Mouse (Mus musculus) forebrain, embryonic 10.5 days (tissue): ENCODE results near the gene Dio2. TPM values are rescaled to one million over a fixed set of nuclear protein-coding genes. Genes with fewer than 3 reads are reported as not detected.

ENCODE experiments used
- DNase-seq: peaks from one replicate; pipeline ENCODE4 v3.0.0-alpha.2; 2017; ENCODE audit warnings: low spot score; ENCODE audit errors: extremely low spot score
- H3K27ac ChIP-seq: fragments of 300-500 bp; sonication (generic); 2 replicates; pipeline ENCODE4 v1.5.1; 2016; ENCODE audit warnings: mild to moderate bottlenecking
- H3K27me3 ChIP-seq: fragments of 300-500 bp; sonication (generic); 2 replicates; pipeline ENCODE4 v1.6.1; 2016; ENCODE audit warnings: mild to moderate bottlenecking; ENCODE audit not compliant: poor library complexity, severe bottlenecking
- H3K36me3 ChIP-seq: fragments of 300-500 bp; sonication (generic); replicated peaks from 2 replicates; pipeline ENCODE4 v1.6.1; 2016; ENCODE audit warnings: mild to moderate bottlenecking, moderate library complexity
- H3K4me1 ChIP-seq: fragments of 300-500 bp; sonication (generic); 2 replicates; pipeline ENCODE4 v1.6.1; 2016
- H3K4me3 ChIP-seq: fragments of 300-500 bp; sonication (generic); 2 replicates; pipeline ENCODE4 v1.5.1; 2016; ENCODE audit warnings: mild to moderate bottlenecking, moderate library complexity
- H3K9me3 ChIP-seq: fragments of 300-500 bp; sonication (generic); 2 replicates; pipeline ENCODE4 v1.6.1; 2016; ENCODE audit warnings: mild to moderate bottlenecking, moderate library complexity
- WGBS: fragments of 180-500 bp; shearing (Covaris S2); methylation state at CpG from one replicate; pipeline ENCODE4 v1.1.7; 2016; 5-methylcytosine and 5-hydroxymethylcytosine counted together
- polyA plus RNA-seq: library from polyadenylated mRNA; unstranded; fragments of >200 nt; fragmentation: Nextera tagmentation; extraction: Ambion mirVana; gene quantifications from 2 replicates; pipeline ENCODE4 v1.2.1, GENCODE M21; 2016

Dio2 gene
- polyA plus RNA-seq: 0.04 and 0.19 TPM in 2 replicates

DNA sequence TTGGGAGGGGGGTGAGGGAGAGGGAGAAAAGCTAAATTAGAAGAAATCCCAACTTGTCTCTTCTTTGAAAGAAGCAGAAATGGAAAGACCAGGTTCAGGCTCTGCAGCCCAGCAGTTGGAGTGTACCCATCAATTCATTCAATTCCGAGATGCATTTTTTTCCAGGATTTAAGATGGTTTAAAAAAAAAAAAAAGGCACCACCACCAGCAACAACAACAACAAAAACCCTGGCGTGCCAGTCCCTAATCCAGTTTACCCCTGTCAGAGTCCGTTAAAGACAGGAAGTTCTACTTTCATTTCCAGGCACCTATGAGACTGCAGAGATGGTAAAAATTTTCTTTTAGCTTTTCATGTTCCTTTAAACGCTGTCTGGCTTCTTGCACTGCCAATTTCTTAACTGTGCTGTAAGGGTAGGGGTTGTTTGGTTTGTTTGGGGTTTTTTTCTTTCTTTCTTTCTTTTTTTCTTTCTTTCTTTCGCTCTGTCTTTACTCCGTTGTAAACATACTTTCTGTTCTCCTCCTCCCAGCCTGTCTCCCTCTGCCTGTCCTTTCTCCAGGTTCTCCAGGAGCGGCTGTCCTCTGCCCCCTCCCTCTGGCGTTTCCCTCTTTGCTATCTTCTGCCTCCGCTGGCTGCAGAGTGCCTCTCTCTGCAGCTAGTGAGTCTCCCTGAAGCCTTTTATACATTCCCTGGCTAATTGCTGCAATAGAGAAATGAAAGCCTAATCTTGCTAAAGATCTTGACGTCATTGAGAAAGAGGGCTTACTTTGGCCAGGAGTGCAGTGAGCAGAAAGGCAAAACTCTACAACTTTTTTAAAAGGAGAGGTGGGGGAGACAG, at the start of gene Dio2:
Gene Dio2 (minus strand): TSS at position 51 of the 836 bp plus-strand sequence.
- H3K27me3 ChIP-seq: peaks cover 9% of the 10 kb centered on the region
- peak within 1 kb of the TSS; percentile 28; the same call in 1 of the 2 replicates for H3K4me3 ChIP-seq
- no peak within 1 kb of the TSS for H3K27ac ChIP-seq
- peaks cover 26% of the 10 kb centered on the region for H3K4me1 ChIP-seq
- no peak for DNase-seq
- WGBS: 20% methylated on average over 10 of the region's 10 CpGs
- no peaks in the 10 kb centered on the region for H3K36me3 ChIP-seq
- no peaks in the 10 kb centered on the region for H3K9me3 ChIP-seq

DNA sequence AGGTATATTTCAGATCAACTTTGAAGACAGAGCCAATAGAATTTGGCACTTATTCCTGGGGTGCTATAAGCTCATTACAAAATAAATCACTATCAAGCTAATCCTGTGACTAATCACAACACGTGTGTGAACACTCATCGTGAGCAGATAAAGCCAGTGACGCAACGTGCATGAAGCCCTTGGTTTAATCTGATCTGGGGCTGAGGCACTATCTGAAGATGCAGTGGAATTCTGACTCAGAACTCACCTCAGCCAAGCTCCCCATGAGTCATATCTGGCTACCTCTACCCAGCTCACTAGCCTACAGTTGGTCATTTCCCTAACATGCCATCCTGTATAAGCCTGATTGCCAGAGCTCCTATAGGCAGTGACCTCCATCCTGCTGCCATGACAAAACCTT, 43.2 kb upstream of the Dio2 start:
- Histone ChIP-seq H3K4me3 (no peak overlapping the region), H3K4me1 (no peaks in the 10 kb centered on the region), H3K27me3 (no peaks in the 10 kb centered on the region), H3K9me3 (no peaks in the 10 kb centered on the region), H3K27ac (no peak overlapping the region), H3K36me3 (no peaks in the 10 kb centered on the region)
- 91% methylated on average over 4 of the region's 4 CpGs for WGBS
- no peak for DNase-seq

- H3K36me3 ChIP-seq: no peaks in the 10 kb centered on the region
- 0 out of 2 replicates have a peak, but pooled peaks cover 3% of the 10 kb centered on the region for H3K4me1 ChIP-seq
- H3K27ac ChIP-seq: no peak overlapping the region
- DNase-seq: no peak
- no peaks in the 10 kb centered on the region for H3K9me3 ChIP-seq
- no peaks in the 10 kb centered on the region for H3K27me3 ChIP-seq
- no peak overlapping the region for H3K4me3 ChIP-seq
Observed at GRCm38 (mm10) chr12:90744752-90745151, 6.5 kb upstream of the Dio2 start.

GRCm38 (mm10) chr12:90743633-90744032, 5.4 kb upstream of the Dio2 start:
- no peaks in the 10 kb centered on the region for H3K36me3 ChIP-seq
- H3K4me1 ChIP-seq: peaks cover 7% of the 10 kb centered on the region
- no peaks in the 10 kb centered on the region for H3K9me3 ChIP-seq
- WGBS: 74% methylated on average over 3 of the region's 3 CpGs
- H3K27me3 ChIP-seq: no peaks in the 10 kb centered on the region
- DNase-seq: no peak
- no peak overlapping the region for H3K4me3 ChIP-seq
- H3K27ac ChIP-seq: no peak overlapping the region

- 35% methylated on average over 2 of the region's 2 CpGs for whole genome bisulfite sequencing
- DNase-seq: peak; percentile 37
- Histone ChIP-seq H3K9me3 (no peaks in the 10 kb centered on the region), H3K4me1 (peaks cover 14% of the 10 kb centered on the region), H3K27me3 (peaks cover 9% of the 10 kb centered on the region), H3K4me3 (no peak overlapping the region), H3K36me3 (no peaks in the 10 kb centered on the region), H3K27ac (no peak overlapping the region)
Observed at GRCm38 (mm10) chr12:90740468-90740867, 2.2 kb upstream of the Dio2 start.

DNA sequence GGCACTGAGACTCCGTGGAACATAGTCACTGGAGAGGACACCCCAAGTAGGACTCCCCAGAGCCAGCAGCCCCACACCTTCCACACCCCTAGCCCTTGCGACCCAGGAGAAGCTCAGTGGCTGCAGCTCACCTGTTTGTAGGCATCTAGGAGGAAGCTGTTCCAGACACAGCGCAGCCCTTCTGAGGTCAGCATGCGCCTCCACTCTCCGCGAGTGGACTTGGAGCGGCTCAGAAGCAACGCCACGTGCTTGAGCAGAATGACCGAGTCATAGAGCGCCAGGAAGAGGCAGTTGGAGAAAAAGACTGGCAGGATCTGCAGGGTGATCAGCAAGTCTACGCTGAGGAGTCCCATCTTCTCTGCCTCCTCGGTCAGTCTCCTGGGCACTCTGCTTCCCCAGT, 306 bp downstream of the Dio2 start:
- peaks cover 9% of the 10 kb centered on the region for H3K27me3 ChIP-seq
- peaks cover 27% of the 10 kb centered on the region for H3K4me1 ChIP-seq
- H3K27ac ChIP-seq: no peak overlapping the region
- 90% methylated on average over 13 of the region's 13 CpGs for WGBS
- no peak for DNase-seq
- no peak overlapping the region for H3K4me3 ChIP-seq
- H3K36me3 ChIP-seq: no peaks in the 10 kb centered on the region
- no peaks in the 10 kb centered on the region for H3K9me3 ChIP-seq

GRCm38 (mm10) chr12:90735447-90735846, 2.8 kb downstream of the Dio2 start:
- Histone ChIP-seq H3K9me3 (no peaks in the 10 kb centered on the region), H3K27ac (no peak overlapping the region), H3K4me3 (no peak overlapping the region), H3K4me1 (peaks cover 25% of the 10 kb centered on the region), H3K36me3 (no peaks in the 10 kb centered on the region), H3K27me3 (peaks cover 14% of the 10 kb centered on the region)
- DNase-seq: no peak
- 90% methylated on average over 6 of the region's 6 CpGs for WGBS

DNA sequence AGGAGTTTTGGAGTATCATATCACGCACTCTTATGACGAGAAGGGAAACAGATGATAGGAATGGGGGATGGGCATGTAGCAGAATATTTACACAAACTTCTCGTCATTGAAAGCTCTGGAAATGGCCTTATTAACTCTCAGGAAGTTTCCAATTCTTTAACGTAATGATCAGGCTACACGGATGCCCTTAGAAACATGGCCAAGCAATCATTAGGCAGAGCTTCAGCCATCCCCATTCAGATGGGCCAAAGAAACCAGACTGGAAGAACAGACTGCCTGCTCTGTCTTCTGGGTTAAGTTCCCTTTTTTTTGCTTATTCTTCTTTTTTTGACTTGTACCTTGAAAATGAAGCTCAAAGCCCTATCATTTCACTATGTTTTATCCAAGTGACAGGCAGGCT, 3.7 kb downstream of the Dio2 start:
- Histone ChIP-seq H3K27me3 (peaks cover 14% of the 10 kb centered on the region), H3K4me3 (no peak overlapping the region), H3K36me3 (no peaks in the 10 kb centered on the region), H3K4me1 (peaks cover 25% of the 10 kb centered on the region), H3K9me3 (no peaks in the 10 kb centered on the region), H3K27ac (no peak overlapping the region)
- WGBS: 85% methylated on average over 5 of the region's 5 CpGs
- DNase-seq: no peak

- Histone ChIP-seq H3K27ac (no peak overlapping the region), H3K4me1 (peaks cover 21% of the 10 kb centered on the region), H3K9me3 (no peaks in the 10 kb centered on the region), H3K27me3 (peaks cover 15% of the 10 kb centered on the region), H3K4me3 (no peak overlapping the region), H3K36me3 (no peaks in the 10 kb centered on the region)
- 80% methylated on average over 6 of the region's 6 CpGs for WGBS
- no peak for DNase-seq
Observed at GRCm38 (mm10) chr12:90733721-90734120, 4.5 kb downstream of the Dio2 start.

- WGBS: 57% methylated on average over 10 of the region's 10 CpGs
- Histone ChIP-seq H3K27me3 (peaks cover 12% of the 10 kb centered on the region; the same call in 1 of the 2 replicates), H3K4me3 (no peak overlapping the region), H3K4me1 (peaks cover 18% of the 10 kb centered on the region; the same call in 1 of the 2 replicates), H3K9me3 (no peaks in the 10 kb centered on the region), H3K36me3 (no peaks in the 10 kb centered on the region), H3K27ac (no peak overlapping the region)
- peak; percentile 52 for DNase-seq
Observed at GRCm38 (mm10) chr12:90729648-90730047, 8.6 kb downstream of the Dio2 start.

DNA sequence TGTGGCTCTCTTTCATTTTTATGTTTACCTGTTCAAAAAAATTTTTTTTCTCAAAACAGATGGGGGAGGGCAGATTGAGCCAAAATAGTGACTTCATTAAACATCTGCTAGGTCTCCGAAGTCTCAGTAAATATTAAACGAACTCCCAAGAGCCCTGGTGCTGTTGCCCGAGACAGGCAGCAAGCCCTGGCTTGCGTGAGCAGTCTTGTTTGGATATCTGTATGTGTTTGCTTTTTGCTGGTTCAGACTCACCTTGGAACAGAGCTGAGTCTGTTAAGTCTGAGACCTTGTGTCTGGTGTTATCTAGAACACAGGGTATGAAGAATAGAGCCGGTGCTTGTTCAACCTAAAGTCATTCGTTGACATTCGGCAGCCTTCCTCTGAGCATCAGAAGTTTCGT, 13.1 kb downstream of the Dio2 start:
- no peaks in the 10 kb centered on the region for H3K9me3 ChIP-seq
- H3K4me1 ChIP-seq: peaks cover 6% of the 10 kb centered on the region; the same call in 1 of the 2 replicates
- H3K36me3 ChIP-seq: no peaks in the 10 kb centered on the region
- 83% methylated on average over 8 of the region's 8 CpGs for WGBS
- no peak overlapping the region for H3K27ac ChIP-seq
- 0 out of 2 replicates have a peak, but pooled peaks cover 8% of the 10 kb centered on the region for H3K27me3 ChIP-seq
- no peak for DNase-seq
- no peak overlapping the region for H3K4me3 ChIP-seq

DNA sequence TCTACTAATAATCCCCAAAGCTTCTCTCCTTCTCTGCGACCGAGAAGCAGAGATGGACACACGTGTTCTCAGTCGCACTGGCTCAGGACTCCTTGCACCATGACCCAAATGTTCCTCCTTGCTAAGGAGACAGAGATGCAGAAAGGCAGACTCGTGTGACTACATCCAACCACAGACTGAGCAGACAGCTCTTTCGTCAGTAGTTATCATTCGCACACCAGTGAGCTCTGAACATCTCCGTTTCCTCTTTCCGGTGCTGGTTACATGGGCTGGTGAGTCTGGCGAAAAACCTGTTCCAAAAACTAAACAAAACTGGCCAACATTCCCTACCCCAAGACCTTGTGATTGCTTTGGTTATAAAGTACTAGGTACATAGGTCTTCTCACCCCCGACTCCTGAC, 13.6 kb downstream of the Dio2 start:
- WGBS: 88% methylated on average over 11 of the region's 11 CpGs
- Histone ChIP-seq H3K27ac (no peak overlapping the region), H3K36me3 (no peaks in the 10 kb centered on the region), H3K4me1 (peaks cover 6% of the 10 kb centered on the region; the same call in 1 of the 2 replicates), H3K27me3 (0 out of 2 replicates have a peak, but pooled peaks cover 8% of the 10 kb centered on the region), H3K4me3 (no peak overlapping the region), H3K9me3 (no peaks in the 10 kb centered on the region)
- DNase-seq: no peak

GRCm38 (mm10) chr12:90694135-90694534, 44.1 kb downstream of the Dio2 start:
- H3K36me3 ChIP-seq: no peaks in the 10 kb centered on the region
- no peaks in the 10 kb centered on the region for H3K9me3 ChIP-seq
- H3K27ac ChIP-seq: no peak overlapping the region
- H3K27me3 ChIP-seq: no peaks in the 10 kb centered on the region
- H3K4me1 ChIP-seq: no peaks in the 10 kb centered on the region
- WGBS: 95% methylated on average over 2 of the region's 2 CpGs
- no peak overlapping the region for H3K4me3 ChIP-seq
- no peak for DNase-seq
